Mouse (Mus musculus): ENCODE measurements at regions not wholly inside any gene's neighbourhood (a gene's known extent, or its start where the extent isn't known, plus 50 kb on each side); places are given as distances from the start of the nearest gene placed in this dataset.

DNA sequence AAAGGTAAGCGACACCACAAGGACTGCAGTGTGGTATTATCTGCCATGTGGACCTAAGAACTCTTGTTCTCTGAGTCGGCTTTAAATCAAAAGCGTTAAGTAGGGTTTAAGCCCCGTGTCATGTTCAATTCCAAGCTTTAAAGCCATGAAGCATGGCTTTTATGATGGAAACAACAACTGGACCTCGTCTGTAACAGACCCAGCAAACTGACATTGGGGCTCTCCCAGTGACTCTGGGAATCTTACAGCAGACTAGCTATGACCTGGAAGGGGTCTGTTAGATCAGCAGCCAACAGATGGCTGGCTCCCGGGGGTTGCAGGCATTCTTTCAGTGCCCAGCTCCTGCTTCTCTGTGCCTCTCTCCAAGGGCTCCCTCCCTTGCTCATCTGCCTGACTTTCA, 197.8 kb downstream of the Wdr11 start:
- TF ChIP-seq POLR2A (IDR thresholded peaks at IDR 0.05; ENCODE audit: borderline replicate concordance, insufficient read depth, low read length): no peak
- no peak for TF ChIP-seq CTCF (IDR thresholded peaks at IDR 0.05; ENCODE audit: borderline replicate concordance, insufficient read depth, low read depth, low read length)
